Mouse (Mus musculus) frontal cortex, adult (tissue): Measurements from ENCODE around the gene Frmpd1.
A peak's percentile ranks its signal among the peaks of the same experiment; 100 is the strongest.

Experiments
- ATAC-seq: cut with Nextera tagmentation; 2 replicates; pipeline ENCODE4 v1.9.2; 2017; ENCODE audit warnings: mild to moderate bottlenecking, moderate library complexity, mixed read lengths; ENCODE audit not compliant: low TSS enrichment

The Frmpd1 gene

DNA sequence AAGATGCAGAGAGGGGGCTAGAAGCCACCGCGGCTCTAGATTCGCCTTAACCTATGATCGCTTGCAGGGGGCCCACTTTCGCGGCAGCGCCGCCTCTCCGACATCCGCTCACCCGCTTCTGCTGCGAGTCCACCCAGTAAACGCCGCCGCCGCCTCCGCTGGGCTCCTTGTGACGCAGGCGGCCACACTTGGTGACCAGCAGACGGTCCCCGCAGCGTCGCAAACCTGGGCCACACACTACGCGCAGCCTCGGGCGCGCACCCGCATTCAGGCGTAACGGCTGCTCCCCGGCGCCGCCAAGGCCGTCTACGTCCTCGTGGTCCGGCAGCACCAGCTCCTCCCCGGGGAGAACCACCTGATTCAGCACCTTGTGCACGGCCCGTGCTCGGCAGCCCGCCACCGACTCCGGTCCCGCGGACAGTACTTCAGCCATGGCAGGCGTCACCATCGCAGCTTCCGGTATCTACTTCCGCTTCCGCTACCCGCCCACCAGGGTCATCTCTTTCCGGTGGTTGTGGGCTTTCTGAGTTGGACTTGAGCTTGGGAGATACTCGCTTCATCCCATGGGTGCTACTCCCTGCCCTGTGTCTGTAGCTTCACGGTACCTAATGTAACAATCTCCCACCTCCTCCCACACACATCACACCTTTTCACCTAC, 135.6 kb downstream of the Frmpd1 start:
- peak; percentile 93 for ATAC-seq

DNA sequence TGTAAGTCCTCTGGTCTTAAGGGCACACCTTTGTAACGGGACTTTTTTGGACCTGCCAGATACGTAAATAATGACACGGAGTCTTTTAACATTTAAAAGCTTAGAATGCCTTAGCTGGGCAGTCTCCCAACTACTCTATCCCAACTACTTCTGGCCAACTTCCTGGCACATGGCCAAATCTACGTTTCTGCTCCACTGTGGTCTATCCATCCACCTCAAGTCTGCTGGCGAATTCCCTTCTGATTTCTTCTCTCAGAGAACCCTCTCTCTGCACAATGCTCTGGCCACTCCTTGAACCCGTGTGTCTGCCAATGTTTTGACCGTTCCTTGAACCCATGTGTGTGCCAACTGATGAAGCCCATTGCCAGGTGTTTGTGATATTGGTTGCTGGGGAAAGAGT, 146.5 kb downstream of the Frmpd1 start:
- no peak for ATAC-seq

DNA sequence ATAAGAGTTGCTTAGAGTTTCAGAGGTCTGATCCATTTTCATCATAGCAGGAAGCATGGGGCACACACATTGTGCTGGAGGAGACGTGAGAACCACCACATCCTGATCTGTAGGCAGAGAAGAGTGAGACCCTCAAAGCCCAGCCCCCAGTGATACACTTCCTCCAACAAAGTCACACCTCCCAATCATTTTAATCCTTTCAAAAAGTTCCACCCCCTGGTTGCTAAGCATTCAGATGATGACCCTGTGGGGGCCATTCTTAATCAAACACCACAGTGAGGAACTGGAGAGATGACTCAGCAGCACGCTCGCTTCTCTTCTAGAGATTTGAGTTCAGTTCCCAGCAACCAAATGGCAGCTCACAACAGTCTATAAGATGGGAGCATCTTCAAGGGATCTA, 147.8 kb downstream of the Frmpd1 start:
- ATAC-seq: no peak
